Mouse (Mus musculus) hindbrain, embryonic 15.5 days (tissue): ENCODE results near the gene Mtcl1. TPM values are rescaled to one million over a fixed set of nuclear protein-coding genes. Genes with fewer than 3 reads are reported as not detected.

ENCODE experiments used
- ATAC-seq: fragments of 200-750 bp; cut with Nextera tagmentation; 2 replicates; pipeline ENCODE4 v1.8.0; 2017; ENCODE audit warnings: low read depth, moderate number of reproducible peaks, moderate TSS enrichment; ENCODE audit not compliant: low FRiP score
- H3K27ac ChIP-seq: fragments of 300-500 bp; sonication (generic); replicated peaks from 2 replicates; pipeline ENCODE4 v1.5.1; 2015; ENCODE audit warnings: mild to moderate bottlenecking, inconsistent platforms
- H3K27me3 ChIP-seq: fragments of 300-500 bp; sonication (generic); 2 replicates; pipeline ENCODE4 v1.6.1; 2015; ENCODE audit warnings: control low read depth, inconsistent platforms
- H3K36me3 ChIP-seq: fragments of 300-500 bp; sonication (generic); 2 replicates; pipeline ENCODE4 v1.6.1; 2015; ENCODE audit warnings: control low read depth, inconsistent platforms
- H3K4me1 ChIP-seq: fragments of 300-500 bp; sonication (generic); replicated peaks from 2 replicates; pipeline ENCODE4 v1.6.1; 2015; ENCODE audit warnings: control low read depth, inconsistent platforms
- H3K4me2 ChIP-seq: fragments of 300-500 bp; sonication (generic); 2 replicates; pipeline ENCODE4 v1.6.1; 2015; ENCODE audit warnings: moderate library complexity, mild to moderate bottlenecking, inconsistent platforms
- H3K4me3 ChIP-seq: fragments of 300-500 bp; sonication (generic); 2 replicates; pipeline ENCODE4 v1.5.1; 2015; ENCODE audit warnings: mild to moderate bottlenecking, inconsistent platforms
- H3K9ac ChIP-seq: fragments of 300-500 bp; sonication (generic); 2 replicates; pipeline ENCODE4 v1.6.1; 2015; ENCODE audit warnings: inconsistent platforms
- H3K9me3 ChIP-seq: fragments of 300-500 bp; sonication (generic); 2 replicates; pipeline ENCODE4 v1.6.1; 2016; ENCODE audit warnings: control low read depth, inconsistent platforms
- WGBS: fragments of 180-500 bp; shearing (Covaris S2); methylation state at CpG from one replicate; pipeline ENCODE4 v1.1.7; 2015; 5-methylcytosine and 5-hydroxymethylcytosine counted together
- polyA plus RNA-seq: library from polyadenylated mRNA; unstranded; fragments of >200 nt; fragmentation: Nextera tagmentation; extraction: Ambion mirVana; gene quantifications from 2 replicates; pipeline ENCODE4 v1.2.1, GENCODE M21; 2015

The Mtcl1 gene
- 38.8 and 40.0 TPM in 2 replicates for polyA plus RNA-seq

GRCm38 (mm10) chr17:66449460-66450341 is at the start of gene Mtcl1:
Gene Mtcl1, minus strand, starts transcription at chr17:66449750.
- Histone ChIP-seq H3K36me3 (no peaks in the 10 kb centered on the region), H3K4me3 (peak within 1 kb of the TSS; percentile 90), H3K4me1 (peaks cover 48% of the 10 kb centered on the region), H3K27ac (peak within 1 kb of the TSS; percentile 94), H3K9ac (peak within 1 kb of the TSS; percentile 95), H3K27me3 (no peaks in the 10 kb centered on the region), H3K9me3 (no peaks in the 10 kb centered on the region), H3K4me2 (peak within 1 kb of the TSS; percentile 78)
- peak; percentile 86 for ATAC-seq
- WGBS, result under 1% methylated on average over 53 of the region's 76 CpGs

- no peaks in the 10 kb centered on the region for H3K27me3 ChIP-seq
- ATAC-seq, result no peak
- no peak overlapping the region for H3K27ac ChIP-seq
- H3K4me2 ChIP-seq, result no peak overlapping the region
- H3K4me3 ChIP-seq, result no peak overlapping the region
- no peaks in the 10 kb centered on the region for H3K9me3 ChIP-seq
- 94% methylated on average over 14 of the region's 14 CpGs for WGBS
- no peak overlapping the region for H3K9ac ChIP-seq
- H3K4me1 ChIP-seq, result 0 out of 2 replicates have a peak, but pooled peaks cover under 1% of the 10 kb centered on the region
- peaks cover 69% of the 10 kb centered on the region for H3K36me3 ChIP-seq
Measured at GRCm38 (mm10) chr17:66498598-66498997, 49.0 kb upstream of the Mtcl1 start.

- ATAC-seq, result no peak
- H3K9me3 ChIP-seq, result no peaks in the 10 kb centered on the region
- H3K36me3 ChIP-seq, result peaks cover 69% of the 10 kb centered on the region
Measured at GRCm38 (mm10) chr17:66496589-66496988, 47.0 kb upstream of the Mtcl1 start.

GRCm38 (mm10) chr17:66490022-66490601 is 40.6 kb upstream of the Mtcl1 start:
- no peak overlapping the region for H3K9ac ChIP-seq
- H3K4me2 ChIP-seq, result no peak overlapping the region
- H3K27me3 ChIP-seq, result no peaks in the 10 kb centered on the region
- H3K36me3 ChIP-seq, result peaks cover 13% of the 10 kb centered on the region
- no peak overlapping the region for H3K27ac ChIP-seq
- peaks cover 4% of the 10 kb centered on the region for H3K4me1 ChIP-seq
- WGBS, result 44% methylated on average over 10 of the region's 10 CpGs
- H3K4me3 ChIP-seq, result no peak overlapping the region
- peak; percentile 36 for ATAC-seq
- H3K9me3 ChIP-seq, result no peaks in the 10 kb centered on the region

More at GRCm38 (mm10) chr17:66496589-66496988, 47.0 kb upstream of the Mtcl1 start:
- no peak overlapping the region for H3K4me3 ChIP-seq
- H3K4me1 ChIP-seq, result no peaks in the 10 kb centered on the region
- 87% methylated on average over 9 of the region's 9 CpGs for WGBS
- no peak overlapping the region for H3K27ac ChIP-seq
- no peak overlapping the region for H3K4me2 ChIP-seq
- H3K9ac ChIP-seq, result no peak overlapping the region
- no peaks in the 10 kb centered on the region for H3K27me3 ChIP-seq

- no peak overlapping the region for H3K9ac ChIP-seq
- H3K4me3 ChIP-seq, result no peak overlapping the region
- H3K36me3 ChIP-seq, result no peaks in the 10 kb centered on the region
- H3K4me2 ChIP-seq, result no peak overlapping the region
- no peak overlapping the region for H3K27ac ChIP-seq
- no peak for ATAC-seq
- 90% methylated on average over 6 of the region's 6 CpGs for WGBS
- no peaks in the 10 kb centered on the region for H3K27me3 ChIP-seq
- peaks cover 4% of the 10 kb centered on the region for H3K4me1 ChIP-seq
- H3K9me3 ChIP-seq, result no peaks in the 10 kb centered on the region
Measured at GRCm38 (mm10) chr17:66486576-66486975, 37.0 kb upstream of the Mtcl1 start.

GRCm38 (mm10) chr17:66485742-66486141 is 36.2 kb upstream of the Mtcl1 start:
- no peaks in the 10 kb centered on the region for H3K27me3 ChIP-seq
- H3K27ac ChIP-seq, result no peak overlapping the region
- H3K4me2 ChIP-seq, result no peak overlapping the region
- no peaks in the 10 kb centered on the region for H3K36me3 ChIP-seq
- H3K9ac ChIP-seq, result no peak overlapping the region
- no peaks in the 10 kb centered on the region for H3K9me3 ChIP-seq
- 4% methylated on average over 11 of the region's 11 CpGs for WGBS
- peaks cover 9% of the 10 kb centered on the region for H3K4me1 ChIP-seq
- no peak for ATAC-seq
- no peak overlapping the region for H3K4me3 ChIP-seq

GRCm38 (mm10) chr17:66484965-66485364 is 35.4 kb upstream of the Mtcl1 start:
- WGBS, result 52% methylated on average over 2 of the region's 2 CpGs
- ATAC-seq, result no peak
- Histone ChIP-seq H3K4me3 (no peak overlapping the region), H3K4me1 (peaks cover 17% of the 10 kb centered on the region), H3K9ac (no peak overlapping the region), H3K27ac (no peak overlapping the region), H3K9me3 (no peaks in the 10 kb centered on the region), H3K4me2 (no peak overlapping the region), H3K36me3 (no peaks in the 10 kb centered on the region), H3K27me3 (no peaks in the 10 kb centered on the region)

- Histone ChIP-seq H3K4me1 (peaks cover 28% of the 10 kb centered on the region), H3K27ac (no peak overlapping the region), H3K27me3 (no peaks in the 10 kb centered on the region), H3K36me3 (no peaks in the 10 kb centered on the region), H3K9me3 (no peaks in the 10 kb centered on the region), H3K4me3 (no peak overlapping the region), H3K4me2 (no peak overlapping the region), H3K9ac (no peak overlapping the region)
- no peak for ATAC-seq
- 69% methylated on average over 9 of the region's 9 CpGs for WGBS
Measured at GRCm38 (mm10) chr17:66483651-66484454, 34.3 kb upstream of the Mtcl1 start.

- Histone ChIP-seq H3K9ac (no peak overlapping the region), H3K4me1 (peaks cover 30% of the 10 kb centered on the region), H3K4me3 (no peak overlapping the region), H3K27me3 (no peaks in the 10 kb centered on the region), H3K9me3 (no peaks in the 10 kb centered on the region), H3K36me3 (no peaks in the 10 kb centered on the region), H3K4me2 (no peak overlapping the region), H3K27ac (no peak overlapping the region)
- no peak for ATAC-seq
- WGBS, result 76% methylated on average over 5 of the region's 5 CpGs
Measured at GRCm38 (mm10) chr17:66481295-66481694, 31.7 kb upstream of the Mtcl1 start.

DNA sequence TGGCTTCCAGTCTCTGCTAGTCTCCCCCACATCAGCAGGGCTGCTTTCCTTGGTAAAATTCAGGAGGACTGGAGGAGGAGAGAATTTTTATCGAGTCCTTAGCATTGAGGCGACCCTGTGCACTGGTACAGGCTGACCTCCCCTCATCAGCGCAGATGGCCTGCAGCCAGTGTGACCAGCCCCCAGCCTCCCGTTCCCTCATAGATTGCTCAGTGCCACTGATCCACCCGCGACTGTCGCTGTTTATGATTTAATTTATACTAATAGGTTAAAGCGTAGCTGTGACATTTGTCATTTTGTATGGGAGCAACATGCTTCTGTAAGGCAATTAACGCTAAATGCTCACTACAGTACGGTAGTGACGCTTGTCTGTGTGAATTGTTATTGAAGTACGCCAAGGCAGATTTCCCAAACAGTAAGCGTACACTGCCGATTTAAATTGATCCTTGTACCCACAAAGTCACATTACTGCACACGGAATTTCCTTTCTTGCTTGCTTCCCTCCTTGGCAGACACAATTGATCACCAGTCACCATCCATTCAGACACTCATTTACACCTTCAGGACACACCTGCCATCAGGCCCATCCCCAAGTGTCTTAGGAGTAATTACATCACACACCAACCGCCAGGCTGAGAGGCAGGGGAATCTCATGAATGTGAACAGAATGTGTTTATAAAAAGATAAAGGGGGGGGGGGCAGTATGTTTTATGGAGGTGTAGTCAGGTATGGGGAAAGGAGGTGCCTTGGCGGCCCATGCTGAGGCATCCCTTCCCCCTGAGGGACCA is 31.1 kb upstream of the Mtcl1 start:
- ATAC-seq, result no peak; the same call in 1 of the 2 replicates
- 15% methylated on average over 17 of the region's 17 CpGs for WGBS
- Histone ChIP-seq H3K27me3 (no peaks in the 10 kb centered on the region), H3K36me3 (no peaks in the 10 kb centered on the region), H3K27ac (no peak overlapping the region), H3K9me3 (no peaks in the 10 kb centered on the region), H3K4me3 (no peak overlapping the region), H3K9ac (peak overlapping the region; percentile 18; the same call in 1 of the 2 replicates), H3K4me2 (peak overlapping the region; percentile 56), H3K4me1 (peaks cover 27% of the 10 kb centered on the region)

GRCm38 (mm10) chr17:66479813-66480490 is 30.4 kb upstream of the Mtcl1 start:
- Histone ChIP-seq H3K9ac (peak overlapping the region; percentile 18; the same call in 1 of the 2 replicates), H3K27ac (peak overlapping the region; percentile 78)
- WGBS, result 5% methylated on average over 21 of the region's 21 CpGs

More at GRCm38 (mm10) chr17:66479813-66480490, 30.4 kb upstream of the Mtcl1 start:
- Histone ChIP-seq H3K4me2 (peak overlapping the region; percentile 56), H3K4me3 (peak overlapping the region; percentile 26), H3K27me3 (no peaks in the 10 kb centered on the region), H3K9me3 (0 out of 2 replicates have a peak, but pooled peaks cover under 1% of the 10 kb centered on the region), H3K36me3 (no peaks in the 10 kb centered on the region), H3K4me1 (peaks cover 27% of the 10 kb centered on the region)
- peak; percentile 64 for ATAC-seq
